Mouse (Mus musculus) stomach, embryonic 14.5 days (tissue): ENCODE data around the gene Igf2. TPM values are rescaled to one million over a fixed set of nuclear protein-coding genes. Genes with fewer than 3 reads are reported as not detected.

Experiments
- ATAC-seq: fragments of 200-750 bp; cut with Nextera tagmentation; 2 replicates; pipeline ENCODE4 v1.8.0; 2017; ENCODE audit warnings: low read depth, moderate TSS enrichment; ENCODE audit not compliant: insufficient number of reproducible peaks, insufficient read depth, low FRiP score
- H3K27ac ChIP-seq: fragments of 300-500 bp; sonication (generic); 2 replicates; pipeline ENCODE4 v1.5.1; 2014; ENCODE audit warnings: mild to moderate bottlenecking, low read length, moderate library complexity, mixed read lengths
- H3K27me3 ChIP-seq: fragments of 300-500 bp; sonication (generic); 2 replicates; pipeline ENCODE4 v1.6.1; 2014; ENCODE audit warnings: low read length, control low read depth, mixed read lengths; ENCODE audit not compliant: control insufficient read depth, insufficient read depth
- H3K36me3 ChIP-seq: fragments of 300-500 bp; sonication (generic); 2 replicates; pipeline ENCODE4 v1.6.1; 2014; ENCODE audit warnings: mild to moderate bottlenecking, control low read depth, low read length, moderate library complexity, mixed read lengths; ENCODE audit not compliant: control insufficient read depth, insufficient read depth
- H3K4me1 ChIP-seq: fragments of 300-500 bp; sonication (generic); 2 replicates; pipeline ENCODE4 v1.6.1; 2014; ENCODE audit warnings: low read length, control low read depth, mixed read lengths; ENCODE audit not compliant: control insufficient read depth, insufficient read depth
- H3K4me2 ChIP-seq: fragments of 300-500 bp; sonication (generic); replicated peaks from 2 replicates; pipeline ENCODE4 v1.6.1; 2014; ENCODE audit warnings: low read depth, low read length, control low read depth
- H3K4me3 ChIP-seq: fragments of 300-500 bp; sonication (generic); 2 replicates; pipeline ENCODE4 v1.5.1; 2014; ENCODE audit warnings: low read depth, low read length, control low read depth
- H3K9ac ChIP-seq: fragments of 300-500 bp; sonication (generic); replicated peaks from 2 replicates; pipeline ENCODE4 v1.6.1; 2014; ENCODE audit warnings: low read depth, mild to moderate bottlenecking, control low read depth, low read length, moderate library complexity, mixed read lengths
- H3K9me3 ChIP-seq: fragments of 300-500 bp; sonication (generic); 2 replicates; pipeline ENCODE4 v1.6.1; 2016; ENCODE audit warnings: low read depth, low read length, control low read depth; ENCODE audit not compliant: control insufficient read depth
- WGBS: fragments of 180-500 bp; shearing (Covaris S2); extraction: QIAGEN DNeasy Blood & Tissue Kit; methylation state at CpG from one replicate; pipeline ENCODE4 v1.1.7; 2014; 5-methylcytosine and 5-hydroxymethylcytosine counted together
- polyA plus RNA-seq: library from polyadenylated mRNA; unstranded; fragments of >200 nt; fragmentation: Nextera tagmentation; extraction: Ambion mirVana; gene quantifications from 2 replicates; pipeline ENCODE4 v1.2.1, GENCODE M21; 2014

Gene Igf2
- polyA plus RNA-seq, 1 experiment from 2014 or later: 1,341 TPM

DNA sequence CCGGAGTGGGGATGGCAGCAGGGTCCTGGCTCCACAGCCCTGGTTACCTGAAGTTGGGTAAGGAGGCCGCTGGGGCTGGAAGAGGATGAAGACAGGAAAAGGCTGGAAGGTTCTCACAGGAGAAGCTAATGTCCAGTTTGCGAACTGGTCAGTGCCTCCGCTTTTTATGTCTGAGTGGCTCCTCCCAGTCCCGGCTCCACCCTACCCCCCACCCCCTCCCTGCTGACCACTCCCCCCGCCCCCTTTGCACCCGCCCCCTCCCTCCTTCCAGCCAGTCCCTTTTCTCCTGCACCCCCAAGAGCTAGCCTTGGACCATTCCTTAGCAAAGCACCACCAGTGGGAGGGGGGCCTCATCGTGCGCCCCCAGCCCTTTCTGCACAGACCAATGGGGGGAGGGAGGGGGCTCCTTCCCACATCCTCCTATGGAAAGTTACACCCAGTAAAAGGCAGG lies 9.2 kb downstream of the Igf2 start:
- H3K4me1 ChIP-seq: no peaks in the 10 kb centered on the region
- H3K27ac ChIP-seq: peak overlapping the region; percentile 96
- H3K9ac ChIP-seq: peak overlapping the region; percentile 84
- H3K4me2 ChIP-seq: peak overlapping the region; percentile 58
- H3K36me3 ChIP-seq: peaks cover 21% of the 10 kb centered on the region
- peaks cover 29% of the 10 kb centered on the region; the same call in 1 of the 2 replicates for H3K27me3 ChIP-seq
- peak; percentile 20; the same call in 1 of the 2 replicates for ATAC-seq
- peak overlapping the region; percentile 59 for H3K4me3 ChIP-seq
- WGBS: 8% methylated on average over 7 of the region's 9 CpGs
- no peaks in the 10 kb centered on the region for H3K9me3 ChIP-seq

GRCm38 (mm10) chr7:142656055-142656454 lies 10.6 kb downstream of the Igf2 start:
- H3K9ac ChIP-seq: peak overlapping the region; percentile 63; the same call in 1 of the 2 replicates

DNA sequence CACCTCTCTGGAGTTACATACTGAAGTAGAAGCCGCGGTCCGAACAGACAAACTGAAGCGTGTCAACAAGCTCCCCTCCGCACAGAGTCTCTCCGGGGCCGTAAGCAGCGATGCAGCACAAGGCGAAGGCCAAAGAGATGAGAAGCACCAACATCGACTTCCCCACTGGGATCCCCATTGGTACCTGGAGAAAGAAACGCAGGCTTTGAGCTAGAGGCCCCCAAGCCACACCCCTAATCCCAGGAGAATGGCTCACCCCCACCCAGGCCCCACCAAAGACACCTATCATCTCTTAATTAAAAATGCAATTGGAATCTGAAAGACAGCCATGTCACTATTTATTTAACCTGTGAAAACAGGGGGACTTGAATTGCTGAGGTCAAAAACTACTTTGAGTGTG lies 11.0 kb downstream of the Igf2 start:
- H3K4me3 ChIP-seq: peak overlapping the region; percentile 59
- H3K9ac ChIP-seq: peak overlapping the region; percentile 63; the same call in 1 of the 2 replicates
- H3K27ac ChIP-seq: peak overlapping the region; percentile 15; the same call in 1 of the 2 replicates
- 14% methylated on average over 11 of the region's 11 CpGs for WGBS
- H3K9me3 ChIP-seq: no peaks in the 10 kb centered on the region
- H3K4me2 ChIP-seq: peak overlapping the region; percentile 57
- peaks cover 26% of the 10 kb centered on the region for H3K36me3 ChIP-seq
- H3K4me1 ChIP-seq: no peaks in the 10 kb centered on the region
- H3K27me3 ChIP-seq: peaks cover 27% of the 10 kb centered on the region; the same call in 1 of the 2 replicates
- ATAC-seq: no peak

More at GRCm38 (mm10) chr7:142656055-142656454, 10.6 kb downstream of the Igf2 start:
- ATAC-seq: peak; percentile 50; the same call in 1 of the 2 replicates
- 27% methylated on average over 4 of the region's 4 CpGs for WGBS
- H3K27me3 ChIP-seq: peaks cover 27% of the 10 kb centered on the region; the same call in 1 of the 2 replicates
- peak overlapping the region; percentile 59 for H3K4me3 ChIP-seq
- H3K27ac ChIP-seq: peak overlapping the region; percentile 77; the same call in 1 of the 2 replicates
- no peaks in the 10 kb centered on the region for H3K9me3 ChIP-seq
- no peaks in the 10 kb centered on the region for H3K4me1 ChIP-seq
- H3K36me3 ChIP-seq: peaks cover 26% of the 10 kb centered on the region
- peak overlapping the region; percentile 57 for H3K4me2 ChIP-seq

DNA sequence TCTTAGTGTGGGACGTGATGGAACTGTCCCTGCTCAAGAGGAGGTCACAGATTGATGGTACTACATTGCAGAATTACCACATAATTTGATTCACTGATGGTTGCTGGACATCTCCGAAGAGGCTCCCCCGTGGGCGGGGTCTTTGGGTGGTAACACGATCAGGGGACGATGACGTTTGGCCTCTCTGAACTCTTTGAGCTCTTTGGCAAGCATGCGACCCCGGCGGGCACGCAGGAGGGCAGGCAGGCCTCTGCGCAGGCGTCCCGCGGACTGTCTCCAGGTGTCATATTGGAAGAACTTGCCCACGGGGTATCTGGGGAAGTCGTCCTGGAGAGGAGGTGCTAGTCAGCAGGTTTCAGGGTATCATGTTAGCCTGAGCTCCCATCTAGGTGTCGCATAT lies 12.9 kb downstream of the Igf2 start:
- no peaks in the 10 kb centered on the region for H3K9me3 ChIP-seq
- peaks cover 26% of the 10 kb centered on the region for H3K36me3 ChIP-seq
- ATAC-seq: no peak
- H3K9ac ChIP-seq: no peak overlapping the region
- no peak overlapping the region for H3K27ac ChIP-seq
- H3K4me2 ChIP-seq: peak overlapping the region; percentile 57; the same call in 1 of the 2 replicates
- H3K4me1 ChIP-seq: no peaks in the 10 kb centered on the region
- H3K4me3 ChIP-seq: peak overlapping the region; percentile 59; the same call in 1 of the 2 replicates
- 0 out of 2 replicates have a peak, but pooled peaks cover 23% of the 10 kb centered on the region for H3K27me3 ChIP-seq
- 17% methylated on average over 18 of the region's 18 CpGs for WGBS

DNA sequence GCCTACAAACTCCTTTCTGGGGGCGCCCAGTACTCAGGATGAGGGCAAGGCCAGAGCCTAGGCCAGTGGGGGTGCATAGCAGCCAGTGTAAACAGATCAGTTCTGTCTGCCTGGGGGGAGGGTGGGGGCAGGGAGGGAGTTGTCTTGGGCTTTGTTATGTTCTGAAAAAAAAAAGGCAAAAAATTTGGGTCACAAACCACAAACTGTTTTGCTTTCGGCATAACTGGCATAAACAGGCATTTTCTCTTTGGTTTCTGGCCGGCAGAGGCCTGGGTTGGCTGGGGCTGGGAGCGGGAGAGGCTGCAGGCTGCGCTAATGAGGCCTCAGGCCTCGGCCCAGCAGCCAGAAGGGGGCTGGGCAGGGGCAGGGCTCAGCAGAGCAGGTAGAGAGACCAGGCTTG lies 19.9 kb downstream of the Igf2 start:
- Histone ChIP-seq H3K27me3 (no peaks in the 10 kb centered on the region), H3K9ac (no peak overlapping the region), H3K4me2 (no peak overlapping the region), H3K4me1 (no peaks in the 10 kb centered on the region), H3K27ac (no peak overlapping the region), H3K36me3 (peaks cover 3% of the 10 kb centered on the region), H3K4me3 (no peak overlapping the region), H3K9me3 (no peaks in the 10 kb centered on the region)
- ATAC-seq: peak; percentile 39; the same call in 1 of the 2 replicates
- WGBS: 32% methylated on average over 6 of the region's 6 CpGs

DNA sequence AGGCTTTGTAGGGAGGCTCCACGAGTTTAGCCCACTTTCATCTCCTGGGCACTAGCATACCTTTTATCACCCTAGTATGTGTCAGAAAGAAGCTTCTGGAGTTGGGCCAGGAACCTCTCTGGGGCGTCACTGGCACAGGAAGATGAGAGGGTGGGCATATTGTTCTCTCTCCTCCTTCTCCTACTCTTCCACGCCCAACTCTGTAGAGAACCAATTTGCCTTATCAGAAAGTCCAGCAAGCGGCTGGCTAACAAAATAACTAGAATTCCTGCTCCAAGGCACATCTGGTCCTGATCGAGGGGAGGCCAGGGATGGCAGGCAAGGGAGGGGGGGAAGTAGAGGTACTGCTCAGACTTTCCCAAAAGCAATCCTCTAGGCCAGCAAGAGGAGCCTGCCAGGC lies 21.6 kb downstream of the Igf2 start:
- ATAC-seq: no peak
- Histone ChIP-seq H3K4me1 (no peaks in the 10 kb centered on the region), H3K36me3 (no peaks in the 10 kb centered on the region), H3K9me3 (no peaks in the 10 kb centered on the region), H3K4me2 (no peak overlapping the region), H3K4me3 (no peak overlapping the region), H3K9ac (no peak overlapping the region), H3K27me3 (no peaks in the 10 kb centered on the region), H3K27ac (no peak overlapping the region)
- 31% methylated on average over 5 of the region's 5 CpGs for WGBS

DNA sequence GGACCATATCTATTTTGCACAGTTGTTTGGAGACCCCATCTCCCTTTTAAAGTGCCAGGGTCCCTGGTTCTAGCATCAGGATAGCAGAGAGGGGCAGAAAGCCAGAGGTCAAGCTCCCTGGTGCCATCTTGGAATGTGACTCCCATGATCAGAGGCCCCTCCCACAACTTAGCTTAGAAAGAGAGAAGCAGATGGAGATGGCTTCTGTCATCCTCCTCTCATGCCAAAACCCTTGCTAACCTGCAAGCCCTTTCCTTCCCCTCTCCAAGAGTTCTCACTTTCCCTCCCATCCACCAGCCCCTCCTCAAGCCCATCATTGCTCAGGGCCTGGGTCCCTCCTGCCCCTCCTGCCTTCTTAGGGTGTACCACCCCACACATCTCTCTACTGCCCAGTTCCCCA lies 30.4 kb downstream of the Igf2 start:
- Histone ChIP-seq H3K9me3 (no peaks in the 10 kb centered on the region), H3K4me1 (no peaks in the 10 kb centered on the region), H3K4me2 (no peak overlapping the region), H3K36me3 (no peaks in the 10 kb centered on the region), H3K27me3 (no peaks in the 10 kb centered on the region), H3K4me3 (no peak overlapping the region), H3K9ac (no peak overlapping the region), H3K27ac (no peak overlapping the region)
- no peak for ATAC-seq

DNA sequence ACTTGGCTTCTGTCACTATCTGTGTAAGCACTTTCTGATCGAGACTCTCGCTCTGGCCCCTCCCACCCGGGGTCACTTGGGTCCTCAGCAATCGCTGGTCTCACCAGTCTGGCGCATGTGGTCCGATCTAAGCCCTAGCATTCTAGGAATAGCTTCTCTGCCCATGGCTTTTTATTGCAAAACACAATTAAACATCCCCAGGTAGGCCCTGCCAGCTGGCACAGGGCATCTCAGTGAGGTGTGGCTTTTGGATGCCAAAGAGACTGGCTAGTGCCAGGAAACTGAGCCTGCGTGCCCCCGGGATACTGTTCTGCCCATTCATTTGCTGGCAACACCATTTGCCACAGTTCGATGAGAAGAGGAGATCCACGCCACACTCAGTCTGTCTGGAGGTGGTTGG lies 35.9 kb downstream of the Igf2 start:
- Histone ChIP-seq H3K9ac (no peak overlapping the region), H3K27me3 (no peaks in the 10 kb centered on the region), H3K4me2 (no peak overlapping the region), H3K4me1 (no peaks in the 10 kb centered on the region), H3K27ac (no peak overlapping the region), H3K9me3 (no peaks in the 10 kb centered on the region), H3K36me3 (no peaks in the 10 kb centered on the region), H3K4me3 (no peak overlapping the region)
- no peak for ATAC-seq
- 73% methylated on average over 10 of the region's 10 CpGs for WGBS

- no peak overlapping the region for H3K9ac ChIP-seq
- no peak for ATAC-seq
- H3K4me1 ChIP-seq: no peaks in the 10 kb centered on the region
- H3K4me2 ChIP-seq: no peak overlapping the region
- no peaks in the 10 kb centered on the region for H3K9me3 ChIP-seq
- no peak overlapping the region for H3K4me3 ChIP-seq
- H3K27ac ChIP-seq: no peak overlapping the region
- H3K27me3 ChIP-seq: no peaks in the 10 kb centered on the region
- no peaks in the 10 kb centered on the region for H3K36me3 ChIP-seq
- WGBS: 84% methylated on average over 6 of the region's 6 CpGs
Observed at GRCm38 (mm10) chr7:142629806-142630205, 36.8 kb downstream of the Igf2 start.
